Mouse (Mus musculus) bone marrow, adult 2 months (tissue): Measurements from ENCODE around the gene Sh3rf1.

Experiments used
- CTCF ChIP-seq: fragments of 200-500 bp; IDR thresholded peaks from 2 replicates; pipeline ENCODE4 v1.5.1; 2011; ENCODE audit warnings: low read length, control low read depth; ENCODE audit not compliant: control insufficient read depth, insufficient read depth
- POLR2A ChIP-seq: fragments of 200-500 bp; IDR thresholded peaks from 2 replicates; pipeline ENCODE4 v1.6.1; 2011; ENCODE audit warnings: low read depth, mild to moderate bottlenecking, control low read depth, low read length, borderline replicate concordance; ENCODE audit not compliant: control insufficient read depth

DNA sequence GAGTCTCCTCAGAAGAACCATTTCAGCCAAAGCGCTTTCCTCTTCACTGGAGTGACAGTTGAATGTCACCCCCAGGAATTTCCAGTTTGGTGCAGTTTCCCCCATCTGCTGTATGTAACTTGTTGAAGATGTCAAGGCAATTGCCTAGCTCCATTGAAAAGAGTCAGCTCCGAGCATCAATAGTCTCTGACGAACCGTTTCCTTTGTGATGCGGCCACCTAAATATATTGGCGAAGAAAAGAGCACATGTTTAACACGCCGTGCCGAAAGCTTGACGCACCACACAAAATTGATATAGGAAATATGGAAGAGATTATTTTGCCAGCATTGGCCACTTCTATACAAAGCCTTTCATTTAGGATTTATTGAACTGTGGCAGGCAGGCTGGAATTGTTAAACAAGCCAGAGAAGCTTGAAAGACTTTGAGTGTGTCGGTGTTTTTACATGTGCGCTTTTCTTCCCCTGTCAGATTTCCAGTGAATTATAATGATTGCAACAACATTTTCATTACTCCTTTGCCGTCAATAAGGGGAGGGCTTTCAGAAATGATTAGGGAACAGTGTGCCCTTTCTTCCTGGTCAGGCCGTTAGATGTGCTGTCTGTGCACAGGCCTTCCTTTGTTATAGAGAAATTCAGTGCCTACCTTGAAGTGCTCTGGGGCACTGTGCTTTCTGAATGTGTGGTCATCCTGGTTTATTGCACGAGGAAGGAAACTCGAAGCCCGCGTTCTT, 77.8 kb downstream of the Sh3rf1 start:
- no peak for TF ChIP-seq CTCF
- no peak for TF ChIP-seq POLR2A
